Comparison of ENCODE assay signal across 8 mouse cellular contexts in genomic region chr17:29269349-29269706, GRCm38 (mm10). TPM values are rescaled to one million over a fixed set of nuclear protein-coding genes. Genes with fewer than 3 reads are reported as not detected.
DNase-seq lines count a peak whose midpoint lies in the region; ATAC-seq and TF ChIP-seq lines count a peak whose summit lies in the region.

No protein-coding gene starts in this region.

- peaks cover 10% of the 10 kb centered on the region for H3K4me1 ChIP-seq in liver, adult 2 months (ENCODE audit: control insufficient read depth, insufficient read depth, low read length)
- H3K4me1 ChIP-seq in embryonic facial prominence, embryonic 10.5 days, result peaks cover 33% of the 10 kb centered on the region
- H3K4me1 ChIP-seq in hindbrain, postnatal 0 days (ENCODE audit: insufficient read depth, low read length), result peaks cover 4% of the 10 kb centered on the region; the same call in 1 of the 2 replicates

- TF ChIP-seq POLR2A in liver, adult 2 months (IDR thresholded peaks at IDR 0.05; ENCODE audit: extremely low read depth, insufficient read depth, low read length), result no peak
- TF ChIP-seq POLR2A in myocyte (IDR thresholded peaks at IDR 0.05; ENCODE audit: insufficient read length, low read depth), result no peak

- H3K4me3 ChIP-seq in liver, adult 2 months (ENCODE audit: insufficient read depth, low read depth, low read length), result peak overlapping the region; percentile 75
- peak overlapping the region; percentile 81 for H3K4me3 ChIP-seq in embryonic facial prominence, embryonic 10.5 days
- peak overlapping the region; percentile 81 for H3K4me3 ChIP-seq in hindbrain, postnatal 0 days (ENCODE audit: low read length)
- peak overlapping the region; percentile 56 for H3K4me3 ChIP-seq in myocyte

- peak overlapping the region; percentile 66 for H3K4me2 ChIP-seq in hindbrain, postnatal 0 days (ENCODE audit: low read depth, low read length)
- peak overlapping the region; percentile 88 for H3K4me2 ChIP-seq in myocyte (ENCODE audit: low read depth)

- no peaks in the 10 kb centered on the region for H3K27me3 ChIP-seq in liver, adult 2 months (ENCODE audit: control insufficient read depth, insufficient read depth, low read length)
- H3K27me3 ChIP-seq in embryonic facial prominence, embryonic 10.5 days (replicated peaks; ENCODE audit: low read depth, poor library complexity, severe bottlenecking), result no peaks in the 10 kb centered on the region
- no peaks in the 10 kb centered on the region for H3K27me3 ChIP-seq in hindbrain, postnatal 0 days (ENCODE audit: insufficient read depth, low read length)
- no peaks in the 10 kb centered on the region for H3K27me3 ChIP-seq in myocyte (ENCODE audit: control insufficient read depth, insufficient read depth, insufficient read length)

- peak overlapping the region; percentile 79 for H3ac ChIP-seq in myocyte (ENCODE audit: control insufficient read depth, insufficient read length)

- H3K9me3 ChIP-seq in embryonic facial prominence, embryonic 10.5 days, result no peaks in the 10 kb centered on the region
- no peaks in the 10 kb centered on the region for H3K9me3 ChIP-seq in hindbrain, postnatal 0 days (ENCODE audit: low read length)

- DNase-seq in liver, adult 2 months (ENCODE audit: extremely low read depth, low read depth, low spot score), result peak; percentile 52
- DNase-seq in liver, result no peak
- no peak for DNase-seq in embryonic facial prominence, embryonic 10.5 days (ENCODE audit: low spot score)
- DNase-seq in hindbrain, postnatal 0 days (ENCODE audit: low spot score), result no peak
- no peak for DNase-seq in layer of hippocampus, adult 11-12 months (ENCODE audit: low spot score)
- DNase-seq in adrenal gland, adult 2 months, result no peak

- no peak for TF ChIP-seq CTCF in liver, adult 2 months (IDR thresholded peaks at IDR 0.05; ENCODE audit: low read depth, low read length)
- TF ChIP-seq CTCF in hindbrain, postnatal 0 days (IDR thresholded peaks at IDR 0.05; ENCODE audit: low read depth), result no peak

- peak overlapping the region; percentile 95 for H3K9ac ChIP-seq in liver, adult 2 months (ENCODE audit: low read depth, low read length)
- peak overlapping the region; percentile 91 for H3K9ac ChIP-seq in hindbrain, postnatal 0 days (replicated peaks; ENCODE audit: low read length)

- peak overlapping the region; percentile 90 for H3K27ac ChIP-seq in liver, adult 2 months (replicated peaks; ENCODE audit: insufficient read depth, low read depth, low read length)
- peak overlapping the region; percentile 92 for H3K27ac ChIP-seq in embryonic facial prominence, embryonic 10.5 days (replicated peaks)
- H3K27ac ChIP-seq in hindbrain, postnatal 0 days, result peak overlapping the region; percentile 91

- WGBS in liver, adult 2 months, result 2% methylated on average over 10 of the region's 10 CpGs
- 26% methylated on average over 10 of the region's 10 CpGs for WGBS in embryonic facial prominence, embryonic 10.5 days
- WGBS in hindbrain, postnatal 0 days, result 12% methylated on average over 10 of the region's 10 CpGs

- ATAC-seq in hindbrain, postnatal 0 days, result no peak
- no peak for ATAC-seq in megakaryocyte-erythroid progenitor cell, adult 5-6 weeks (replicated peaks; ENCODE audit: low FRiP score, low TSS enrichment, poor library complexity, severe bottlenecking)

- no peaks in the 10 kb centered on the region for H3K36me3 ChIP-seq in liver, adult 2 months (ENCODE audit: control insufficient read depth, insufficient read depth, low read length)
- H3K36me3 ChIP-seq in embryonic facial prominence, embryonic 10.5 days (replicated peaks), result no peaks in the 10 kb centered on the region
- no peaks in the 10 kb centered on the region for H3K36me3 ChIP-seq in hindbrain, postnatal 0 days (ENCODE audit: insufficient read depth, low read length)
- H3K36me3 ChIP-seq in myocyte (ENCODE audit: control insufficient read depth, insufficient read depth), result no peaks in the 10 kb centered on the region

- H3K79me2 ChIP-seq in liver, adult 2 months (ENCODE audit: control insufficient read depth, insufficient read depth, low read length), result no peaks in the 10 kb centered on the region; the same call in 1 of the 2 replicates
- H3K79me2 ChIP-seq in myocyte (ENCODE audit: control insufficient read depth, insufficient read depth), result peaks cover 45% of the 10 kb centered on the region

TF ChIP-seq in myocyte, 11 proteins besides CTCF, POLR2A, EP300 and RAD21:
- TF ChIP-seq SRF (IDR thresholded peaks at IDR 0.05; ENCODE audit: control insufficient read depth, insufficient read length, low read depth), result no peak
- TF ChIP-seq TCF12 (IDR thresholded peaks at IDR 0.05; ENCODE audit: insufficient read depth, poor library complexity, severe bottlenecking), result no peak
- no peak for TF ChIP-seq CEBPB (IDR thresholded peaks at IDR 0.05; ENCODE audit: insufficient read depth, poor library complexity, severe bottlenecking)

RNA-seq across cellular contexts. Expression of gene BC004004, which starts 0.7 kb away (rescaled TPM):
- 85.9 and 94.0 TPM in 2 replicates for total RNA-seq in liver, adult 2 months (2014; rRNA removed)
- 113 and 114 TPM in 2 replicates for polyA plus RNA-seq in liver, adult 2 months (2012; rRNA removed)
- polyA plus RNA-seq in embryonic facial prominence, embryonic 10.5 days (2016; fragmentation: Nextera tagmentation; extraction: Ambion mirVana), result 47.8 and 49.5 TPM in 2 replicates
- 181 and 262 TPM in 2 replicates for total RNA-seq in hindbrain, postnatal 0 days (2014; rRNA removed)
- polyA plus RNA-seq in hindbrain, postnatal 0 days (2015; fragmentation: Nextera tagmentation; extraction: Ambion mirVana), result 139 and 145 TPM in 2 replicates
- polyA plus RNA-seq in myocyte (2012; fragmentation: generic; extraction: Trizol), result 120 TPM
- 81.8 and 82.3 TPM in 2 replicates for total RNA-seq in megakaryocyte-erythroid progenitor cell, adult 5-6 weeks (2014; fragmentation: Nextera tagmentation)
- 60.4 and 66.0 TPM in 2 replicates for total RNA-seq in megakaryocyte-erythroid progenitor cell, adult 5-6 weeks (2017)
- total RNA-seq in adrenal gland, adult 2 months (2021), result 100 to 1,000 TPM; 146 to 151 TPM
- 49.7 and 54.1 TPM in 2 replicates for polyA plus RNA-seq in adrenal gland, adult 2 months (2012; rRNA removed)

RNA-seq across cellular contexts. Expression of gene Ppil1, which starts 5.3 kb away (rescaled TPM):
- 14.7 and 17.1 TPM in 2 replicates for total RNA-seq in liver, adult 2 months (2014; rRNA removed)
- polyA plus RNA-seq in liver, adult 2 months (2012; rRNA removed), result 10.4 and 14.1 TPM in 2 replicates
- 219 and 227 TPM in 2 replicates for polyA plus RNA-seq in embryonic facial prominence, embryonic 10.5 days (2016; fragmentation: Nextera tagmentation; extraction: Ambion mirVana)
- 72.6 and 81.4 TPM in 2 replicates for total RNA-seq in hindbrain, postnatal 0 days (2014; rRNA removed)
- polyA plus RNA-seq in hindbrain, postnatal 0 days (2015; fragmentation: Nextera tagmentation; extraction: Ambion mirVana), result 84.3 and 87.7 TPM in 2 replicates
- polyA plus RNA-seq in myocyte (2012; fragmentation: generic; extraction: Trizol), result 30.1 TPM
- 80.9 and 99.0 TPM in 2 replicates for total RNA-seq in megakaryocyte-erythroid progenitor cell, adult 5-6 weeks (2014; fragmentation: Nextera tagmentation)
- 82.9 and 105 TPM in 2 replicates for total RNA-seq in megakaryocyte-erythroid progenitor cell, adult 5-6 weeks (2017)
- total RNA-seq in adrenal gland, adult 2 months (2021), result 10 to 100 TPM; 19.7 to 28.0 TPM
- 24.6 and 26.2 TPM in 2 replicates for polyA plus RNA-seq in adrenal gland, adult 2 months (2012; rRNA removed)

RNA-seq across cellular contexts. Expression of gene Cpne5, which starts 31.4 kb away (rescaled TPM):
- not detected in 2 replicates for total RNA-seq in liver, adult 2 months (2014; rRNA removed)
- polyA plus RNA-seq in liver, adult 2 months (2012; rRNA removed), result not detected in 2 replicates
- polyA plus RNA-seq in embryonic facial prominence, embryonic 10.5 days (2016; fragmentation: Nextera tagmentation; extraction: Ambion mirVana), result 3.6 and 4.7 TPM in 2 replicates
- total RNA-seq in hindbrain, postnatal 0 days (2014; rRNA removed), result 56.1 and 65.8 TPM in 2 replicates
- 56.6 and 61.6 TPM in 2 replicates for polyA plus RNA-seq in hindbrain, postnatal 0 days (2015; fragmentation: Nextera tagmentation; extraction: Ambion mirVana)
- polyA plus RNA-seq in myocyte (2012; fragmentation: generic; extraction: Trizol), result 0.56 TPM
- total RNA-seq in megakaryocyte-erythroid progenitor cell, adult 5-6 weeks (2014; fragmentation: Nextera tagmentation), result 0.17 TPM in 1 of 2 replicates, not detected in the other
- total RNA-seq in megakaryocyte-erythroid progenitor cell, adult 5-6 weeks (2017), result 0.38 TPM in 1 of 2 replicates, not detected in the other
- total RNA-seq in adrenal gland, adult 2 months (2021), result under 1 TPM; 0.38 to 0.75 TPM
- polyA plus RNA-seq in adrenal gland, adult 2 months (2012; rRNA removed), result 1.4 and 1.7 TPM in 2 replicates

RNA-seq across cellular contexts. Expression of gene Pi16, which starts 48.2 kb away (rescaled TPM):
- 0.13 and 0.28 TPM in 2 replicates for total RNA-seq in liver, adult 2 months (2014; rRNA removed)
- 0.07 and 0.10 TPM in 2 replicates for polyA plus RNA-seq in liver, adult 2 months (2012; rRNA removed)
- polyA plus RNA-seq in embryonic facial prominence, embryonic 10.5 days (2016; fragmentation: Nextera tagmentation; extraction: Ambion mirVana), result 0.65 and 0.91 TPM in 2 replicates
- total RNA-seq in hindbrain, postnatal 0 days (2014; rRNA removed), result 2.3 and 2.8 TPM in 2 replicates
- 1.7 and 2.3 TPM in 2 replicates for polyA plus RNA-seq in hindbrain, postnatal 0 days (2015; fragmentation: Nextera tagmentation; extraction: Ambion mirVana)
- 7.1 TPM for polyA plus RNA-seq in myocyte (2012; fragmentation: generic; extraction: Trizol)
- 0.32 TPM in 1 of 2 replicates, not detected in the other for total RNA-seq in megakaryocyte-erythroid progenitor cell, adult 5-6 weeks (2014; fragmentation: Nextera tagmentation)
- not detected in 2 replicates for total RNA-seq in megakaryocyte-erythroid progenitor cell, adult 5-6 weeks (2017)
- 10 to 100 TPM; 23.1 to 35.5 TPM for total RNA-seq in adrenal gland, adult 2 months (2021)
- polyA plus RNA-seq in adrenal gland, adult 2 months (2012; rRNA removed), result 21.5 and 29.9 TPM in 2 replicates

Comparison
In these comparisons a context has a peak if more than half of its experiments do, and no peak if none do; other contexts are left out.
1. RNA of gene Cpne5, which starts 31.4 kb away (polyA plus RNA-seq): 56.6 to 61.6 TPM in hindbrain, postnatal 0 days; 3.6 to 4.7 TPM in embryonic facial prominence, embryonic 10.5 days, 1.4 to 1.7 TPM in adrenal gland, adult 2 months, 0.56 TPM in myocyte (single experiment) and not detected in liver, adult 2 months; every median in the first group is over 10 times any median in the second.
2. Peak in every context shown above with its lines, with median percentiles within 50 percentile points of each other: H3K27ac ChIP-seq and H3K4me3 ChIP-seq.